Mouse (Mus musculus) midbrain, embryonic 14.5 days (tissue): ENCODE results near the gene Trim54. TPM values are rescaled to one million over a fixed set of nuclear protein-coding genes. Genes with fewer than 3 reads are reported as not detected.

Experiments used
- ATAC-seq: fragments of 200-750 bp; cut with Nextera tagmentation; 2 replicates; pipeline ENCODE4 v1.8.0; 2017; ENCODE audit warnings: moderate number of reproducible peaks, moderate library complexity; ENCODE audit not compliant: low FRiP score, low TSS enrichment
- DNase-seq: peaks from one replicate; pipeline ENCODE4 v3.0.0-alpha.2; 2015
- H3K27ac ChIP-seq: fragments of 300-500 bp; sonication (generic); replicated peaks from 2 replicates; pipeline ENCODE4 v1.5.1; 2014; ENCODE audit warnings: mild to moderate bottlenecking, low read depth, low read length, moderate library complexity
- H3K27me3 ChIP-seq: fragments of 300-500 bp; sonication (generic); 2 replicates; pipeline ENCODE4 v1.6.1; 2014; ENCODE audit warnings: low read length, control low read depth, mixed read lengths; ENCODE audit not compliant: control insufficient read depth, insufficient read depth
- H3K36me3 ChIP-seq: fragments of 300-500 bp; sonication (generic); 2 replicates; pipeline ENCODE4 v1.6.1; 2014; ENCODE audit warnings: low read length, control low read depth; ENCODE audit not compliant: control insufficient read depth, insufficient read depth
- H3K4me1 ChIP-seq: fragments of 300-500 bp; sonication (generic); 2 replicates; pipeline ENCODE4 v1.6.1; 2014; ENCODE audit warnings: mild to moderate bottlenecking, antibody characterized with exemption, low read length, control low read depth; ENCODE audit not compliant: control insufficient read depth, insufficient read depth
- H3K4me2 ChIP-seq: fragments of 300-500 bp; sonication (generic); 2 replicates; pipeline ENCODE4 v1.6.1; 2014; ENCODE audit warnings: mild to moderate bottlenecking, low read length, moderate library complexity
- H3K4me3 ChIP-seq: fragments of 300-500 bp; sonication (generic); replicated peaks from 2 replicates; pipeline ENCODE4 v1.5.1; 2014; ENCODE audit warnings: low read depth, low read length
- H3K9ac ChIP-seq: fragments of 300-500 bp; sonication (generic); replicated peaks from 2 replicates; pipeline ENCODE4 v1.6.1; 2014; ENCODE audit warnings: mild to moderate bottlenecking, low read length, moderate library complexity
- H3K9me3 ChIP-seq: fragments of 300-500 bp; sonication (generic); 2 replicates; pipeline ENCODE4 v1.6.1; 2016; ENCODE audit warnings: low read length, control low read depth, mixed read lengths; ENCODE audit not compliant: control insufficient read depth
- WGBS: fragments of 180-500 bp; shearing (Covaris S2); extraction: QIAGEN DNeasy Blood & Tissue Kit; methylation state at CpG from one replicate; pipeline ENCODE4 v1.1.7; 2014; 5-methylcytosine and 5-hydroxymethylcytosine counted together
- polyA plus RNA-seq: library from polyadenylated mRNA; unstranded; fragments of >200 nt; fragmentation: Nextera tagmentation; extraction: Ambion mirVana; gene quantifications from 2 replicates; pipeline ENCODE4 v1.2.1, GENCODE M21; 2014

Trim54 gene
- polyA plus RNA-seq, 1 experiment from 2014 or later: not detected

- Histone ChIP-seq H3K4me1 (peaks cover 6% of the 10 kb centered on the region; the same call in 1 of the 2 replicates), H3K36me3 (peaks cover 35% of the 10 kb centered on the region), H3K4me3 (peak overlapping the region; percentile 68), H3K9ac (peak overlapping the region; percentile 75), H3K9me3 (no peaks in the 10 kb centered on the region), H3K27me3 (no peaks in the 10 kb centered on the region), H3K4me2 (peak overlapping the region; percentile 65), H3K27ac (peak overlapping the region; percentile 72; the same call in 1 of the 2 replicates)
- WGBS: 36% methylated on average over 6 of the region's 6 CpGs
- no peak for DNase-seq
- ATAC-seq: 0 out of 2 replicates have a peak, but pooled peaks have one; percentile 38
These were observed 37.1 kb downstream of the Trim54 start for GRCm38 (mm10) chr5:31153516-31154151.

GRCm38 (mm10) chr5:31154152-31154553 is 37.6 kb downstream of the Trim54 start, which contains the start of gene Mpv17:
TSS of gene Mpv17 (minus strand) at chr5:31154251.
- peaks cover 40% of the 10 kb centered on the region for H3K36me3 ChIP-seq
- H3K4me3 ChIP-seq: peak within 1 kb of the TSS; percentile 68
- ATAC-seq (peak; percentile 92), DNase-seq (peak; percentile 91)
- peak within 1 kb of the TSS; percentile 65 for H3K4me2 ChIP-seq
- 0% methylated on average over 19 of the region's 19 CpGs for WGBS
- H3K9me3 ChIP-seq: no peaks in the 10 kb centered on the region
- no peaks in the 10 kb centered on the region for H3K27me3 ChIP-seq
- peaks cover 6% of the 10 kb centered on the region; the same call in 1 of the 2 replicates for H3K4me1 ChIP-seq
- H3K9ac ChIP-seq: peak within 1 kb of the TSS; percentile 75
- H3K27ac ChIP-seq: peak within 1 kb of the TSS; percentile 72

GRCm38 (mm10) chr5:31162462-31162861 is 46.0 kb downstream of the Trim54 start:
- Histone ChIP-seq H3K4me1 (no peaks in the 10 kb centered on the region), H3K36me3 (peaks cover 92% of the 10 kb centered on the region), H3K27me3 (no peaks in the 10 kb centered on the region), H3K9ac (no peak overlapping the region), H3K4me3 (no peak overlapping the region), H3K27ac (no peak overlapping the region), H3K9me3 (no peaks in the 10 kb centered on the region), H3K4me2 (no peak overlapping the region)
- DNase-seq (no peak), ATAC-seq (no peak)

- 95% methylated on average over 1 of the region's 1 CpGs for WGBS
- H3K36me3 ChIP-seq: peaks cover 90% of the 10 kb centered on the region
- DNase-seq: no peak
These were observed 48.4 kb downstream of the Trim54 start for GRCm38 (mm10) chr5:31164878-31165277.

GRCm38 (mm10) chr5:31168630-31169029 is 52.1 kb downstream of the Trim54 start:
- H3K9me3 ChIP-seq: no peaks in the 10 kb centered on the region
- ATAC-seq (no peak), DNase-seq (no peak)
- 98% methylated on average over 4 of the region's 4 CpGs for WGBS
- no peak overlapping the region for H3K9ac ChIP-seq
- no peaks in the 10 kb centered on the region for H3K4me1 ChIP-seq
- no peak overlapping the region for H3K27ac ChIP-seq
- H3K36me3 ChIP-seq: peaks cover 95% of the 10 kb centered on the region
- no peaks in the 10 kb centered on the region for H3K27me3 ChIP-seq
- no peak overlapping the region for H3K4me3 ChIP-seq
- H3K4me2 ChIP-seq: no peak overlapping the region

More at GRCm38 (mm10) chr5:31164878-31165277, 48.4 kb downstream of the Trim54 start:
- no peaks in the 10 kb centered on the region for H3K4me1 ChIP-seq
- no peak overlapping the region for H3K9ac ChIP-seq
- no peak overlapping the region for H3K4me3 ChIP-seq
- no peaks in the 10 kb centered on the region for H3K9me3 ChIP-seq
- H3K27me3 ChIP-seq: no peaks in the 10 kb centered on the region
- ATAC-seq: no peak
- H3K4me2 ChIP-seq: no peak overlapping the region
- no peak overlapping the region for H3K27ac ChIP-seq

- peaks cover 5% of the 10 kb centered on the region; the same call in 1 of the 2 replicates for H3K4me1 ChIP-seq
- H3K9ac ChIP-seq: peak overlapping the region; percentile 72
- H3K36me3 ChIP-seq: peaks cover 2% of the 10 kb centered on the region; the same call in 1 of the 2 replicates
- peak overlapping the region; percentile 96 for H3K4me2 ChIP-seq
- DNase-seq (no peak), ATAC-seq (peak; percentile 70)
- peak overlapping the region; percentile 89 for H3K4me3 ChIP-seq
- H3K9me3 ChIP-seq: no peaks in the 10 kb centered on the region
- under 1% methylated on average over 25 of the region's 25 CpGs for WGBS
- peak overlapping the region; percentile 93 for H3K27ac ChIP-seq
- H3K27me3 ChIP-seq: no peaks in the 10 kb centered on the region
These were observed 62.8 kb downstream of the Trim54 start for GRCm38 (mm10) chr5:31179301-31179765.

- Histone ChIP-seq H3K27me3 (no peaks in the 10 kb centered on the region), H3K4me2 (peak within 1 kb of the TSS; percentile 96), H3K4me1 (peaks cover 5% of the 10 kb centered on the region; the same call in 1 of the 2 replicates), H3K4me3 (peak within 1 kb of the TSS; percentile 89), H3K9ac (peak within 1 kb of the TSS; percentile 72), H3K9me3 (no peaks in the 10 kb centered on the region), H3K27ac (peak within 1 kb of the TSS; percentile 93), H3K36me3 (no peaks in the 10 kb centered on the region)
- WGBS: under 1% methylated on average over 59 of the region's 59 CpGs
- DNase-seq (peak; percentile 98), ATAC-seq (peak; percentile 97)
These were observed 63.5 kb downstream of the Trim54 start, which contains the start of the genes Gm29609 and Gtf3c2 for GRCm38 (mm10) chr5:31179766-31180630. TSS of gene Gm29609 (minus strand) at chr5:31179911. TSS of gene Gtf3c2 (minus strand) at chr5:31180144.

- Histone ChIP-seq H3K4me3 (no peak overlapping the region), H3K4me1 (peaks cover 5% of the 10 kb centered on the region; the same call in 1 of the 2 replicates), H3K4me2 (no peak overlapping the region), H3K9ac (no peak overlapping the region), H3K9me3 (no peaks in the 10 kb centered on the region), H3K36me3 (no peaks in the 10 kb centered on the region), H3K27ac (no peak overlapping the region), H3K27me3 (no peaks in the 10 kb centered on the region)
- DNase-seq (no peak), ATAC-seq (no peak)
- WGBS: 91% methylated on average over 9 of the region's 9 CpGs
These were observed 64.8 kb downstream of the Trim54 start for GRCm38 (mm10) chr5:31181183-31181770.
